Mouse (Mus musculus): Measurements from ENCODE around the gene Kcnip3. TPM values are rescaled to one million over a fixed set of nuclear protein-coding genes. Genes with fewer than 3 reads are reported as not detected.

The Kcnip3 gene
- polyA plus RNA-seq, 1 experiment = not detected

DNA sequence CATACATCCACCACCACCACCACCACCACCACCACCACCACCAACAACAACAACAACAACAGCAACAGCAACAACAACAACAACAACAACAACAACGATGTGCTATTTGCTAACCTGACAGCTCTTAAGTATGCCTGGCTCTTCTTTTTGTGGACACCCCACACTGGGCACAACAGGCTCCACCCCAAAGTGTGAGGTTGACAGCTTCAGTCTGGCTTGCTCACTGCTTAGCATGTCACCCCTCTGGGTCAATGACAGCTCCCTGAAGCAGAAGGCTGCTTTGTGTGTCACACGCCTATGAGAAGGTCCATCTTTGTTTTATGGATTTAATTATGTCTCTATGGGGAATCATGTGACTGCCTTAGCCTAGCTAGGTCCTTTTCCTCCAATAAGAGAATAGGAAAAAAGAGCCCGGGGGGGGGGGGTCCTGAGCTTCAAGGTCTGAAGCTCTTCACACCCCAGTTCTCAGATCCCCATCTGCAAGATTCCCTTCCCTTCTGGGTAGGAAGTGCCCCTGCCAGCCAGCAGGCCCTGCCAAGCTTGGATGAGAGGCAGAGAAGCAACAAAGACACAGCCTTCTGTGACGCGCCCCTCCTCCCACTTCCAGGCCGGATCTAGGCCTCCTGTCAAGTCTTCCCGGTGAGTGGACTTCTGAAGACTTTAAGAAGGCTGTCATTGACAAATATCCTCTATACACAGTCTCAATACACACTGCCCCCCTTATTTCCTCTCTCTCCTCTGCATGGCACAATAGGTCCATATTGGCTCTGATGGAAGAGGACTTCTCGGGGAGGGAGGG lies 17.9 kb downstream of the Kcnip3 start:
- no peak for TF ChIP-seq GATA1 (IDR thresholded peaks at IDR 0.05; ENCODE audit: low read length)

DNA sequence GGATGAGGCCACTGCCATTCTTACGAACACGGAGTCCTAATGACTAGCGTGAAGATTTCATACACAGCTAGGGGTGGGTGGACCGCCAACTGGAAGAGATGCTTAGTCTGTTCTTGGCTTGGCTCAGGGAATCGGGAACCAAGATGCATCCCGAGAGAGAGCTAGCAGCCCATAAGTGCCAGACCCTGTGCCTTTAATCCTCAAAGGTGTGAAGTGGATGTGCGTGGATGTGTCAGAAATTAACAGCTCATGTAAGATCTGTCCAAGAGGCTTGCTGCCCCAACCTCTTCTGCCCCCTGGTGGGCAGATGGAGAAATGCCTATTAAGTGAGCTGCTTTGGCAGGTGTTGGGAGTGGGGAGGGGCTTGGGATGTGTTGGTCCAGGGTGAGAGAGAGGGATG lies 20.8 kb downstream of the Kcnip3 start:
- no peak for TF ChIP-seq GATA1 (IDR thresholded peaks at IDR 0.05; ENCODE audit: low read length)

DNA sequence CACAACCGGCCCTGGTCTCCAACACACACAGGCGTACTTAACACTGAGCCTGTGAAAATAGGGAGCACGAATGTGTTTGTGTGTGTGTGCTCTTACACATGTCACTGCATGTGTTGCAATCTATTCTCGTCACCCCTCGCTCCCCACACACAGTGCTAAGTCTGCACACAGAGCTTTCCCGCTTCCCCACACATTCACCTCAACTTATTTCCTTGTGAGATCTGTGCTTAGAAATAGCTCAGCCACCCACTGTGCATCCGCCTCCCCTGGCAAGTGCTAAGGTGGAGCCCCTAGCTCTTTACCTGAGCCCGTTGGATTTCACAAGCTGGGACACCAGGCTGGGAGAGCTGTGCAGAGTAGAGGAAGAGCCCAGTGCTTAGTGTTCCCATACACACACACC lies 23.1 kb downstream of the Kcnip3 start:
- TF ChIP-seq GATA1 (IDR thresholded peaks at IDR 0.05; ENCODE audit: low read length) = no peak

DNA sequence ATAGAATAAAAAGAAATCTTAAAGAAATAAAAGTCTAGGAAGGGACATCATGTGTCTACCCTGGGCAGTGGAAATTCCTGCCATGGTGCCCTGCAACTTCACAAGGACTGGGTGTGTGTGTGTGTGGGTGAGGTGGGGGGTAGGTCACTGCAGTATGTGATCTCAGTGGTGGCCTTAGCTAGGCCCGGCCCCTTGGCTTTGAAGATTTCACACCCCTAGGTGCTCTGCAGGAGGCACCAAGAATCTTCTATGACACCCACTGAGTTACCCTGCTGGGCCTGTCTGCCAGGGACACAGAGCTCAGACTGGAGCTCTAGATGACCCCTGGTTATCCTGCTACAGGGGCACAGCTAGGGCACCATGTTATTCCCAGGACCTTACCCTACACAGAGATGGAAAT lies 25.6 kb downstream of the Kcnip3 start:
- TF ChIP-seq GATA1 (IDR thresholded peaks at IDR 0.05; ENCODE audit: low read length) = no peak

DNA sequence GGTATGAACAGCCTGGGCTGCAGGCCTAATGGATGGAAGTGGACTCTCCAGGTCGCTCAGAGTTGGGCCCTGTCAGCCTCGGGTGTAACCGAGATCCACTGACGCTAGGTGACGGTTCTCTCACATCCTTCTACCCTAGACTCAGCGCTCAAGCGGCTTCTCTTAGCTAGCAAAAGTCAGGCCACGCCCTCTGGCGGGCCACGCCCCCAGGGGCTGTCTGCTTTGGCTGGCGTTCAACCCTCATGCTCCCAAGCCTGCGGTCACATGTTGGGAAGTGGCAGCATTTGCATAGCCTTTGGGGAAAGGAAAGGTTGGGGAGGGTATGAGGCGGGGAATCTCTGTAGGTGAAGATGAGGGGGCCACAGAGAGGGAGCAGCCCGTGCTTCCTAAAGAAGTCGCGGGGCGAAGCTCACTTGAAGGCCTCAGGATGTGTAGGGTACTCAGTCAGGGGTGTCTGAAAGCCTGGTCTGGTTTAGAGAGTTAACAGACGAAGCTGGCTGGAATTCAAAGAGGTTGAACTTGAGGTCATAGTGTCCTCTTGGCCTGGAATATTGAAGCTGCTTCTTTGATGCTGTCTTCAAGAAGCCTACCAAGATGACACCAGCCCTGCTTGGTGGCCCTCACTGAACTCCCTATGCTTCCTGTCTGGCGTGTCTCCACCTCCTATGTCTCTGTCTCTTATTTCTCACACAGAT lies 37.3 kb downstream of the Kcnip3 start:
- no peak for TF ChIP-seq GATA1 (IDR thresholded peaks at IDR 0.05; ENCODE audit: low read length)

DNA sequence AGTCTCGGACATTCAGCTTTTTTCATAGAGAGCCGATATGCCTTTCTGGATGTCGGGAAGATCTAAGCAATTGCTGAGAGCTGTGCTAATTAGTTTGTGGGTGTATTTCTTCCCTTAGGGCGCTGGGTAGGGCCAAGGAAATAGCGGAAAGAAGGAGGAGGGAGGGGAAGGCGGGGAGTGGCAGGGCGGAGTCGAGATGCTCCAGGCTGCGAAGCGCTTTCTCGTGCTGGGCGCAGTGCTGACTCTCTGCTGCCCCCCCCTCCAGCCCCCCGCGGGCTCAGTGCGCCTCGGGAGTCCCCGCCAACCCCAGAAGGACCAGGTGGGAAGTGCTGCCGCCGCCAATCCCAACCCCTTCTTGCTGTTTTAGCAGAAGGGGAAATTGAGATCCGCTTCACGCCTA lies 38.9 kb downstream of the Kcnip3 start:
- TF ChIP-seq GATA1 (IDR thresholded peaks at IDR 0.05; ENCODE audit: low read length) = no peak

DNA sequence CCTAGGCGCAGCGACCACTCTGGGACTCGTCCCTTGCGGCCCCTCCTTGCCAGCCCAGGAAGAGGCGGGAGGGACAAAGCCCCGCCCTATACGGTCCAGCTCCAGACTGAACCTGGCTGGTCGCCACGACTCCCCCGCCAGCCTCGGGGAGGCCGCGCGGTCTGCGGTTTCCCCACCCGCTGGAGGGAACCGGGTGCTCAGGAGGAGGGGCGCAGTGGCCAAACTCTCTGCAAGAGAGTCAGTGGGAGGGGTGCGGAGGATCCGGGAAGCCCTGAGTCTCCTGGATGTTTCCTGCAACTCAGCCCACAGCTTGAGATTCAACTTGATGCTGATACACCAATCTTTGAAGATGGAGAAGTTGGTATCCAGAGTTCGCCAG lies 39.4 kb downstream of the Kcnip3 start:
- TF ChIP-seq GATA1 (IDR thresholded peaks at IDR 0.05; ENCODE audit: low read length) = no peak

DNA sequence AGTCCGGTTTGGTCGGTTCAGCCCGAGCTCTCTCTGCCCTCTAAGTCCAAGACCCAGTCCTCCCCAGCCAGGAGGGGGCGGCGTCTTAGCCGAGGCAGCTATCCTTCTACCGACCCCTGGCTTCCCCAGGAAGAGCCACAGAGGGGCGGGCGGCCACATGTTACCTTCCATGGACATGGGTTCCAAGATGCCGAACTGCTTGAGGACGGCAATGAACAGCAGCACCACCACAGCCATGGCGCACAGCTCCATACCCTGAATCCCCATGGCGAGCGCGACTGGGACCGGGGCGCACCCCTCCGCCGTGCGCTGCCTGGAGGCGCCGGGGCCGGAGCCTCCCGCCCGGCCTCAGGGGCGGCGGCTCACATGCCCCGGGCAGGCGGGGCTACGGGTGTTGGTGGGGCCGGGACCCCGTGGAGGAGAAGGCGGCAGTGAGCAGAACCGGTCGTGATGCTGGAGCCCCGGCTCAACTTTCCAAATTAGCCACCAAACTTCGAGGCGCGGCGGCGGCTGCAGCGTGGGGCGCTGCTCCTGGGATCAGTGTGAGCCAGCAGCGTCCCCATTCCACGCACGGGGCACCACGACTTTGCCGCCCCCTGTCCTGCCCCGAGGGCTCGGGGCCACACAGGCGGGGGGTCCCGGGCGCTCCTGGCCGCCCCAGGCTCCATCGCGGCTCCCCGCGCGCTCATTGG lies 39.9 kb downstream of the Kcnip3 start:
- no peak for TF ChIP-seq GATA1 (IDR thresholded peaks at IDR 0.05; ENCODE audit: low read length)

DNA sequence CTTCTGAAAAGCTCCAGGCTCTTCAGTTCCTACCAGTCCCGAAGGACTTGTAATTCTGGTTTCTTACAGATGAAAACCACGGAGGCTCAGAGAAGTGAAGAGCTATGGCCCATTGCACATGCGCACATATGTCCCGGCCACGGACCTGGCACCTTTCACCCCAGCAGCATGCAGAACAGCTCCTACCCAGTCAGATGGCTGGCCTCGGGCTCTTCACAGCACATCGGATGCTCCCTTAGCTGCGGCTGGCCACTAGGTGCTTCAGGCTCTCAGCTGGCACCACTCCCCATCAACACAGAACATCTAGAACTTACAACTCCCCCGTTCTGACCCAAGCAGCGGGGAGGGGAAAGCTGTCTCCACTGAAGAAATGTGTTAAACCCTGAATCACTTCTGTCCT lies 42.1 kb downstream of the Kcnip3 start:
- no peak for TF ChIP-seq GATA1 (IDR thresholded peaks at IDR 0.05; ENCODE audit: low read length)

DNA sequence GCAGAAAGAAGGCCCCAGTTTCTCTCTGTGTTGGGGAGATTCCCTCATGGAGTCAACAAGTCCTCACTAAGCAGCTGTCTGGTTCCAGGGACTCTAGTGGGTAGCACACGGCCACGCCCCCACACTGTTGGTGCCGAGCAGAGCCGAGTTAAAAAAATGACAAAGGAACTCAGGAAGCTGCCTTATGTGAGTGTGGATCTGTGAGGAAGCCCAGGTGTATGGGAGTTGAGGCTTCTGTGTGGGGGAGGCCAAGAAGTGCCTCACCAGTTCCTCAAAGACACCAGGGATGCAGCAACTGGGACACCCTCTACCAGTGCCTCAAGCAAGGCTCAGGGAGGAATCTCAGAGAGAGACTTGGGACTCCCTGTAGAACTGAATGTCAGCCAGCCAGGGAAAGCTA lies 42.7 kb downstream of the Kcnip3 start:
- no peak for TF ChIP-seq GATA1 (IDR thresholded peaks at IDR 0.05; ENCODE audit: low read length)

DNA sequence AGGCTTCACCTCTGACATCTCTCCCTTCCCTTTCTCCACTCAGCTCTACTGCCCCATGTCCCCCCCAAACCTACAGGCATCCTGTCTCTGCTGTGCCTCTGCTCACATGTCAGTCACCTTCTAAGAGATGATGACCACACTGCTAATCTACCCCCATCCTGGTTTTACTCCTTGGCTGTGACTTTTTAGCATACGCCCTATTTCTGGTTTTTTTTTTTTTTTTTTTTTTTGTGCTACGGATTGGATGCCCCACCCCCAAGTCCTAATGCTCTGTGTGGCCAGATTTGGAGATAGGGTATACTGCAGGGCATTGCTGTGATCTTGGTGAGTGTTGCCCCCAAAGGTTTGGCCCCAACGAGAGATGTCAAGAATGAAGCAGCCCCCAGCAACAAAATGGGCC lies 49.6 kb downstream of the Kcnip3 start:
- no peak for TF ChIP-seq GATA1 (IDR thresholded peaks at IDR 0.05; ENCODE audit: low read length)

DNA sequence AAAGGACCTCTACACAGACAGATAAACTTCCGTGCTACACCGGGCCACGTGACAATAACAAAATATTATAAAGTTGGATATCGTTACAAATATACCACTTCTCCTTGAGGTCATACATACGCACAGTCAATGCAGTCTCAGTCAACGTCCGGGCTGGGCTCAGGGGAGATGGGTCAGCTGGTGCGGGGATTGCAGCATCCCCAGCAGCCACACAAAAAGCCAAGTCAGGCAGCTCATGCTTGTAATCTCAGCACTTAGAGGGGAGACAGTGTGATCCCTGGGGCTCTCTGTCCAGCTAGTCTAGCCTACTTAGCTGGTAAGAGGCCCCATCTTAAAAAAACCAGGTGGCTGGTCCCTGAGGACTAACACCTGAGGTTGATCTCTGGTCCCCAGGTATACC lies 50.6 kb downstream of the Kcnip3 start:
- TF ChIP-seq GATA1 (IDR thresholded peaks at IDR 0.05; ENCODE audit: low read length) = no peak

DNA sequence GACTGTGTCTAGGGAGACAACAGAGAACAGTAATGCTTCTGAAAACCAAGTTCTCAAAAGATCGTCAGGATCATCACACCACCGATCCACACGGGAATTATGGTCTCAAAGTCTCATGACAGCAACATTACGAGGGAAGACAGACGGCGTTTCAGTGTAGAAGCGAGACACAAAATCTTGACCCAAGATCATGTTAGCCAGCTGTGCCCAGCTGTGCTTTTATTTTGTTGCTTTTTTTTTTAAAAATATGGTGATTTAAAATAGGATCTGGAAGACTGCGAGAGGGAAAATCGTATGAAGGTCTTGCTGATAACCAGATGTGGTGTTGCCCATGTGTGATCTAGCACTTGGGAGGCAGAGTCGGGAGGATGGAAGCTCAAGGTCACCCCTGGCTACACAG lies 51.2 kb downstream of the Kcnip3 start:
- TF ChIP-seq GATA1 (IDR thresholded peaks at IDR 0.05; ENCODE audit: low read length) = no peak

DNA sequence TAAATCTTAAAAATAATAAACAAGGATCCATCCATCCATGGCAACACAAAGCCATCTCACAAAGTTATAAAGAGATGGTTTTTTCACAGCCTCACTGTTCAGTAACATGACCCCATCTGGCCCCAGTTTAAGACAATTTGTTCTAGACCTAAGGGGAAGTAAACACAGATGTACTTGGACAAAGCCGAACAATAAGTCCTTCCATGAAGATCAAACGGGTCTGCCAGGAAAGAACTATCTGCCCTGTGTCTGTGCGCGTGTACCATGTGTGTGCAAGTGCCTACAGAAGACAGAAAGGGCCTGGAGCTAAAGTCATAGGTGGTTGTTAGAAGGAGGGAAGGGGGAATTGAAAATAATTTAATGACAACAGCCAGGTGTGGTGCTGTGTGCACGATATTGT lies 51.7 kb downstream of the Kcnip3 start:
- TF ChIP-seq GATA1 (IDR thresholded peaks at IDR 0.05; ENCODE audit: low read length) = no peak

DNA sequence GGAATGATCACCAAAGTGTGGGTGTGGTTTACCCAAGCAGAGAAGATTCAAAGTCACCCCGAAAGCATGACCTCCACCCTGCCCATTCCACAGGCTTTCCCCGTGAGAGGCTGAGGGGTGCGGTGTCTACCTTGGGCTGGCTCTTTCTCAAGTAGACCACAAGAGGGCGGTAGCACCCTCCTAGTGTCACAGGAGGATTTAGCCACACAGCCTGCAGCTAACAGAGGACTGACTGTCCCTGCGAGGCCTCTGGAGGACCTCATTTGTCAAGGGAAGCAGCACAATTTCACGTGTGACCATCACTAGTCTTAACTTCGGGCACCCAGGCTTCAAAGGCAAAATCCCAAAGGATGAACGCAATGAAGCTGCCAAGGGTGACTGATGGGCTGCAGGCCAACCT lies 59.6 kb downstream of the Kcnip3 start:
- TF ChIP-seq GATA1 (IDR thresholded peaks at IDR 0.05; ENCODE audit: low read length) = no peak

DNA sequence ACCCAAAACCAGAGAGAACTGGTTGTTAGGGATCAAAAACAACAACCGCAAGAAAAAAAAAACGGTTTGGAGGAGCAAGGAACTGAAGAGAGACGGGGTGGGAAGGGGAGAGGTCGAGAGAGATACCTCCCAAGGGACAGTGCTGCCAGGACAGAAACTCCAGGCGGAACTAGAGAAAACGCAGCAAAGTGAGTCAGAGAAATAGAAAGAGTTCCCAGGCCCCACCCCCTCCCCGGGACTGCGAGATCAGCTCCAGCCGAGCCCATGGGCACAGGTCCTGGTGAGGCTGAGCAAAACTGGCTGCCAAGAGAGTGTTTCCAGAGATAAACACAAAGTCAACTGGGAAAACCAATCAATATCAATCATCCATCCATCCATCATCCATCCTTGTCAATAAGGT lies 60.5 kb downstream of the Kcnip3 start:
- TF ChIP-seq GATA1 (IDR thresholded peaks at IDR 0.05; ENCODE audit: low read length) = no peak

DNA sequence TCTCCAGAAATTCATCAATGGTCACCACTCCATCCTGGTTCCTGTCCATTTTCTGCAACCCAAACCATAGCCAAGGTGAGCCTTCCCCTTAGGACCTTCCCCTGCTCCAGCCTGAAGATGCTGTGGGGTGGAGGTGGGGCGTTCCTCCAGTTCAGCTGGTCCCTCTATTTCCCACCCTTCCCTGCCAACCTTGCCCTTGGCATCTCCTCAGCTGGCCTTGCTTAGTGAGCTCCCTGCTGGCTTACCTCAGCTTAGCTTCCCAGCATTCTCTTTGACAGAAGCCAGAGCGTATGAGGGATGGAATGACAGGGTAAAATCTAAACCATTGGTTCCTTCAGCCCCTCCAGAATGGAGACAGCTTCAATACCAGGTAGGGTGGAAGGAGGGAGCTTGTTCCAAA lies 62.6 kb downstream of the Kcnip3 start:
- TF ChIP-seq GATA1 (IDR thresholded peaks at IDR 0.05; ENCODE audit: low read length) = no peak

Data from G1E-ER4 (cell line).